Mouse (Mus musculus) embryonic fibroblast, embryonic 13.5 days (primary cell): ENCODE measurements around the gene Itga1. TPM values are rescaled to one million over a fixed set of nuclear protein-coding genes. Genes with fewer than 3 reads are reported as not detected.

Experiments
- H3K27ac ChIP-seq: 2 replicates; pipeline ENCODE4 v1.5.1; 2012; ENCODE audit warnings: low read length, control low read depth, inconsistent platforms; ENCODE audit not compliant: insufficient read depth
- H3K4me1 ChIP-seq: 2 replicates; pipeline ENCODE4 v1.6.1; 2011; ENCODE audit warnings: low read length; ENCODE audit not compliant: control insufficient read depth, insufficient read depth
- H3K4me3 ChIP-seq: 2 replicates; pipeline ENCODE4 v1.5.1; 2011; ENCODE audit warnings: mild to moderate bottlenecking, control low read depth, low read length; ENCODE audit not compliant: insufficient read depth
- CTCF ChIP-seq: IDR thresholded peaks from 2 replicates; pipeline ENCODE4 v1.5.1; 2011; ENCODE audit warnings: mild to moderate bottlenecking, control low read depth, low read length, moderate library complexity, borderline replicate concordance; ENCODE audit not compliant: insufficient read depth
- POLR2A ChIP-seq: IDR thresholded peaks from 2 replicates; pipeline ENCODE4 v1.6.1; 2011; ENCODE audit warnings: low read depth, mild to moderate bottlenecking, control low read depth, low read length, moderate library complexity
- polyA plus RNA-seq: library from polyadenylated mRNA; stranded (reverse); fragments of >200 nt; gene quantifications from 2 replicates; pipeline ENCODE4 v1.2.4, GENCODE M21; 2011; ENCODE audit warnings: low read depth; ENCODE audit not compliant: missing spikeins, insufficient read length

The Itga1 gene
- polyA plus RNA-seq, 1 experiment = 23.1 TPM

- H3K4me1 ChIP-seq = no peaks in the 10 kb centered on the region
- TF ChIP-seq CTCF (peak; percentile 90), POLR2A (no peak)
- H3K27ac ChIP-seq = no peak overlapping the region
- H3K4me3 ChIP-seq = no peak overlapping the region
Observed at GRCm38 (mm10) chr13:114964233-114964632, 137.5 kb downstream of the Itga1 start.

GRCm38 (mm10) chr13:114954516-114954915, 147.2 kb downstream of the Itga1 start:
- no peak overlapping the region for H3K4me3 ChIP-seq
- no peaks in the 10 kb centered on the region for H3K4me1 ChIP-seq
- no peak for TF ChIP-seq CTCF
- no peak for TF ChIP-seq POLR2A
- no peak overlapping the region for H3K27ac ChIP-seq

GRCm38 (mm10) chr13:114933541-114933940, 168.2 kb downstream of the Itga1 start:
- H3K27ac ChIP-seq = no peak overlapping the region
- no peak overlapping the region for H3K4me3 ChIP-seq
- TF ChIP-seq POLR2A = no peak
- no peak for TF ChIP-seq CTCF
- H3K4me1 ChIP-seq = no peaks in the 10 kb centered on the region; the same call in 1 of the 2 replicates

- H3K4me3 ChIP-seq = peak within 1 kb of the TSS; percentile 48
- no peak within 1 kb of the TSS for H3K27ac ChIP-seq
- no peaks in the 10 kb centered on the region; the same call in 1 of the 2 replicates for H3K4me1 ChIP-seq
- TF ChIP-seq CTCF = peak; percentile 66
- TF ChIP-seq POLR2A = no peak
Observed at GRCm38 (mm10) chr13:114931775-114932294, 169.9 kb downstream of the Itga1 start, which contains the start of gene Itga2. Itga2 (minus strand) TSS chr13:114932100.

- Histone ChIP-seq H3K4me3 (peak overlapping the region; percentile 48), H3K4me1 (no peaks in the 10 kb centered on the region; the same call in 1 of the 2 replicates), H3K27ac (no peak overlapping the region)
- no peak for TF ChIP-seq CTCF
- TF ChIP-seq POLR2A = no peak
Observed at GRCm38 (mm10) chr13:114930996-114931649, 170.6 kb downstream of the Itga1 start.

GRCm38 (mm10) chr13:114924785-114925184, 177.0 kb downstream of the Itga1 start:
- TF ChIP-seq CTCF (no peak), POLR2A (no peak)

GRCm38 (mm10) chr13:114923331-114923730, 178.4 kb downstream of the Itga1 start:
- TF ChIP-seq POLR2A (no peak), CTCF (no peak)
- Histone ChIP-seq H3K4me1 (peaks cover under 1% of the 10 kb centered on the region; the same call in 1 of the 2 replicates), H3K4me3 (no peak overlapping the region), H3K27ac (no peak overlapping the region)

More at GRCm38 (mm10) chr13:114924785-114925184, 177.0 kb downstream of the Itga1 start:
- H3K4me1 ChIP-seq = no peaks in the 10 kb centered on the region
- H3K4me3 ChIP-seq = no peak overlapping the region
- no peak overlapping the region for H3K27ac ChIP-seq

GRCm38 (mm10) chr13:114915767-114916166, 186.0 kb downstream of the Itga1 start:
- Histone ChIP-seq H3K4me1 (peaks cover 3% of the 10 kb centered on the region; the same call in 1 of the 2 replicates), H3K27ac (no peak overlapping the region), H3K4me3 (no peak overlapping the region)
- no peak for TF ChIP-seq POLR2A
- TF ChIP-seq CTCF = no peak

- no peak for TF ChIP-seq CTCF
- TF ChIP-seq POLR2A = no peak
- Histone ChIP-seq H3K4me1 (peaks cover 3% of the 10 kb centered on the region; the same call in 1 of the 2 replicates), H3K4me3 (no peak overlapping the region), H3K27ac (no peak overlapping the region)
Observed at GRCm38 (mm10) chr13:114914963-114915362, 186.8 kb downstream of the Itga1 start.

- H3K4me1 ChIP-seq = peaks cover 3% of the 10 kb centered on the region; the same call in 1 of the 2 replicates
- no peak for TF ChIP-seq CTCF
- TF ChIP-seq POLR2A = no peak
- H3K27ac ChIP-seq = no peak overlapping the region
Observed at GRCm38 (mm10) chr13:114914559-114914958, 187.2 kb downstream of the Itga1 start.

More at GRCm38 (mm10) chr13:114914559-114914958, 187.2 kb downstream of the Itga1 start:
- no peak overlapping the region for H3K4me3 ChIP-seq
